Mouse (Mus musculus): ENCODE results near the gene B2m. TPM values are rescaled to one million over a fixed set of nuclear protein-coding genes. Genes with fewer than 3 reads are reported as not detected.
"Not testable (repeated sequence)": the region's sequence is repeated elsewhere in the genome, so short reads cannot be mapped to it uniquely, and the experiment has no call there.

B2m gene
- total RNA-seq (2021), result 10 to 100 TPM; 60.6 to 85.4 TPM
- long read RNA-seq, experiment 1, transcript B2m-201 (4 exons, 860 nt), result major isoform, 22 of 23 reads
- long read RNA-seq, experiment 1, partial matches to known transcripts, result 1 of 23 reads
- long read RNA-seq, experiment 1, other reads (novel, unspliced or antisense), result 0 of 23 reads
- long read RNA-seq, experiment 2, transcript B2m-201 (4 exons, 860 nt), result major isoform, 33 of 34 reads
- long read RNA-seq, experiment 2, partial matches to known transcripts, result 0 of 34 reads
- long read RNA-seq, experiment 2, other reads (novel, unspliced or antisense), result 1 of 34 reads

DNA sequence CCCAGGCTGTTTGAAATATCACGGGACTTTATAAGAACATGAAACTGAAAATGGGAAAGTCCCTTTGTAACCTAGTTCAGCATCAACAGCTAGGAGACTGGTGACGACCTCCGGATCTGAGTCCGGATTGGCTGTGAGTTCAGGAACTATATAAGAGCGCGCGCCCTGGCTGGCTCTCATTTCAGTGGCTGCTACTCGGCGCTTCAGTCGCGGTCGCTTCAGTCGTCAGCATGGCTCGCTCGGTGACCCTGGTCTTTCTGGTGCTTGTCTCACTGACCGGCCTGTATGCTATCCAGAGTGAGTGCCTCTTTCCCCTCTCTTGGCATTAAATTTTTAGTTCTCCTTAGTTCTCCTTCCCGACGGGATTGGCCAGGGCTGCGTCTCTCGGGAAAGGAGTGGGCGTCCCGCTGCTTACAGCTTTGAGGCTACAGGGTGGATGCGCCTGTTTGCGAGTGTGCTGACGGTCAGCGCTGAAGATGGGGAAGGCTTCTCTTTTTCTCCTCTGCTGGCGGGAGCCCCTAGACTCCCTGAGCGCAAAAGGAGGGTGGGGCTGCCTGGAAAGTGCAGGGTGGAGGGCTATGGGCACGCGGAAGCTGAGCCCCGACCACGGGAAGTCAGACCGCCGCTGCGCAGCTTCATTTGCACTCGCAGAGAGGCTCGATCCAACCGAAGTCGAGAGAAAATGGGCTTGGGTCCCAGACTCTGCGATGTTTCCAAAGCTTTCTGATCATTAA is at the start of gene B2m:
Gene B2m (plus strand): TSS at position 179 of the 734 bp plus-strand sequence.
- peak; percentile 95 for DNase-seq
- no peak for TF ChIP-seq CTCF (IDR thresholded peaks at IDR 0.05)
- Histone ChIP-seq H3K4me3 (peak within 1 kb of the TSS; percentile 83), H3K27ac (peak within 1 kb of the TSS; percentile 96)
- intact Hi-C loops (cut with DNase I), result loop anchor here (1.0 kb wide), 1 partner anchor 29 kb away; the partner anchor contains the start of gene Spg11

DNA sequence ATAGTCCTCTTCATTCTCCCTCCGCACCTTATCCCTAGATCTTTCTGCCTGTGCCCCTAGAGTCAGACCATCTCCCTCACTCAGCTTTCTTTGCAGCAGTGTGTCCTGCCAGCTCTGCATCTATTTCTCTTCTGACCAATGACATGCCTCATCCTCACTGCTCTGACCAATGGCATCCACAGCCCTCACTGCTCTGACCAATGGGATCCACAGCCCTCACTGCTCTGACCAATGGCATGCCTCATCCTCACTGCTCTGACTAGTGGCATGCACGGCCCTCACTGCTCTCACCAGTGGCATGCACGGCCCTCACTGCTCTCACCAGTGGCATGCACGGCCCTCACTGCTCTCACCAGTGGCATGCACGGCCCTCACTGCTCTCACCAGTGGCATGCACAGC is 49.8 kb upstream of the B2m start:
- H3K4me3 ChIP-seq; DNase-seq; H3K27ac ChIP-seq; intact Hi-C loops (cut with DNase I): not testable (repeated sequence)

DNA sequence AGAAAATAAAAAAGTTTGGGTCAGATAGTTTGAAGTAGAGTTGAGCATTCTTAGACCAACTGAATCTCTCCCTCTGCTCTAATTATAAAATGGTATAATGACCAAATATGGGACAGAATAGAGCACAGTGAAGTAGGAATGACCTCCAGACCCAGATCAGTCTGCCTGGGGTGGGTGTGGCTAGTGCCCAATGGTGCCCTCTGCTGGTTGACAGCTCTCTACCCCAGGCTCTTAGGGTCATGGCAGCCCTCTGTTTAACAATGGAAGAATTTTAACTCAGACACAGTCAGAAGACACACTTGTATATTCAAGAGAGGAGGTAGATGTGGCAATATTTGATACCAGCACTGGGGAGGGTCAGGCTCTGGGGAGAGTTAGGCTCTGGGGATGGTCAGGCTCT is 45.4 kb upstream of the B2m start:
- TF ChIP-seq CTCF (IDR thresholded peaks at IDR 0.05), result peak; percentile 63
- H3K27ac ChIP-seq, result no peak overlapping the region
- peak; percentile 32 for DNase-seq
- no peak overlapping the region for H3K4me3 ChIP-seq
- intact Hi-C loops (cut with DNase I), result no loop called here

DNA sequence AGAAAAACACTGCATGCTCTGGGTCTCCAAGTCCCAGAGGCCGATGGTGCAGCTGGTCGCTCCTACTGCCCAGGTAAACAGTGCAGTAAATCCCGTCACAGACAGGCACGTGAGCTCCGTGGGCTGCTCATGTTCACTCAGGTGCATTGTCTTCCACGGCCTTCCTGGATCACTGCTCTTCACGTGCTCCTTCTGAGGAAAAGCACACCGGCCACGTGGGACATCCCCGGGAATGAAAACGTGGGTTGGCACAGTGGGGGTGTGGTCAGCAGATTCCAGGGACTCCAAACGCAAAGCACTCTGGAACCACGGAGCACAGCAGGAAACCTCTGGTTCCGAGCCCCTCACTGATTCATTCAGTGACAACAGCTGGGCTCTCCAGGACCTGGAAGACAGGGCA is 39.4 kb upstream of the B2m start:
- TF ChIP-seq CTCF (IDR thresholded peaks at IDR 0.05), result no peak
- intact Hi-C loops (cut with DNase I), result no loop called here
- DNase-seq, result no peak
- Histone ChIP-seq H3K27ac (no peak overlapping the region), H3K4me3 (no peak overlapping the region)

DNA sequence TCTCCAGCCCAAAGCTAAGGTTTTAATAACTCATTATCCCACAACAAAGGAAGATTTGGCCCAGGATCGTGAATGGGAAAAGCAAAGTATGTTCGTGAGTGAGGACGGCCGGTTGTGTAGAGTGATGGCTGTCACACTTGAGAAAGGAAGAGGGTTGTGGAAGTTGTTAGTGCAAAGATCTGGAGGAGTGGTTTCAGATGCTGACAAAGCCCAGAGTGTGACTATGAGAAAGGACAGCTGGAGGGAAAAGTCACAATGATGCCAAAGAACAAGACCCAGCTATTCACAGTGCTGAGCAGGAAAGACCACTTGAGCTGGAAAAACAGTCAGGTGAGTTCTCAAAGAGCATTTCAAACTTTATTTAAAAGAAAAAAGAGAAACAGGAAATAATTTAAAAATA is 37.8 kb upstream of the B2m start:
- no peak for DNase-seq
- Histone ChIP-seq H3K27ac (no peak overlapping the region), H3K4me3 (no peak overlapping the region)
- TF ChIP-seq CTCF (IDR thresholded peaks at IDR 0.05), result no peak
- intact Hi-C loops (cut with DNase I), result no loop called here

DNA sequence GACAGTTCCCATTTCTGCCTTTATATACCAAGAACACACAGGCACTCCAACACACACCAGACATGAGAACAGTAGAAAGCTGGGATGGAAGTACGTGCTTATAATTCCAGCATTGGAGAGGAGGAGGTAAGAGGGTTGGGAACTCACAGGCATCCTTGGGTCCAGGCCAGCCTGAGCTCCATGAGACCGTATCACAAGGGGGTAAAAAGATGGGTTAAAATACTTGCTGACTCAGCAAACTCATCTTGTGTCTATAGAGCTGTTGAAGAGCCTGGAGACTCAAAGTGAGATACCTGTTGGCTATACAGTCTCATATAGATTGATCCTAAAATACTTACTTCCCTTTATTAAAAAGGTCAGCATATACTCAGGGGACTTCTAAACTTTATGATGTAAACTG is 30.6 kb upstream of the B2m start:
- H3K27ac ChIP-seq, result no peak overlapping the region
- DNase-seq, result no peak
- no peak for TF ChIP-seq CTCF (IDR thresholded peaks at IDR 0.05)
- H3K4me3 ChIP-seq, result no peak overlapping the region
- intact Hi-C loops (cut with DNase I), result no loop called here

DNA sequence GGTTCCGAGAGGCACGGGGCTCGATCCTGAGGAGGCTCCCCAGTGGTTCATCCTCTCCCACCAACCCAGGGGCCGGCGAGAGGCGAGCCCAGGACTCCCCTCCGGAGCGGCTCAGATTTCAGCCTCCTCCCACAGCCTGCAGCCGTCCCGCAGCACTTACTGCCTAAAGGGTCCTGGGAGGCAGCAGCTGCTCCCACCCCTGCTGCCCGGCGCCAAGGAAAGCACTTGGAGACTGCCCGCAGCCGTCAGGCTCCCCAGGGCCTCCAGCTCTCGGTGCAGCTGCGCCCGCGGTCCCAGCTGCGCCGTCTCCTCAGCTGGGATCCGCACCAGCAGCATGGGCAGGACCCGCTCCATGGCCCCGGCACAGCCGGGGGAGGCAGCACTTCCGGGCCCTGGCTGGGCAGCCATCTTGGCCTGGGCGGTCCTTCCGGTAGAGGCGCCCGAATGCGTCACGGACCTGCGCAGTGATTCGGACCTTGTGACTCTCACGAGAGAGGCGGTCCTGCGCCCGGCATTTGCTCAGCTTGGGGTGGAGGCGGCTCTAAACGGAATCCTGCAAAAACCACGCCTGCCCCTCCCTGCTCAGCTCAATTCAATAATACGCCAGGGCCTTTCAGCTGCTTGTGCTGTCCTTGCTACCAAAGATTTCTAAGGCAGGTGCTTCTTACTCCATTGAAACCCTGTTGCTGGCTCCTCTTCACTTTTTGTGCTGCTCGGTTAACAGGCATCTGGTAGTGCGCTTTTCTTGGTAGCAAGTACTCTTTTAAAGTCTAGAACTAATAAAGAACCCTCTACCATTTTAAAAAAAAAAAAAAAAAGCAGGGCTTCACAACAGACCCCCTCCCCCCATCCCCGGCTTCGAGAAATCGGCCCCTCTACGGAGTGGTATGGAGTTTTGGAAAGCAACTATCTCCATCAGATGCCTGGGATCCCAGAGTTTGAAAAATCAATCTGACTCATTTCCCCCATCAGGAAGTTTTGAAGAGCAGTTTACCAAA is 29.2 kb upstream of the B2m start, which contains the start of gene Spg11:
Gene Spg11 (minus strand): TSS at position 426 of the 998 bp plus-strand sequence.
- peak; percentile 99 for DNase-seq
- no peak for TF ChIP-seq CTCF (IDR thresholded peaks at IDR 0.05)
- intact Hi-C loops (cut with DNase I), result loop anchor here (1.0 kb wide), 2 partner anchors 30 to 42 kb away; partner anchors contain the start of gene Trim69
- H3K4me3 ChIP-seq, result peak within 1 kb of the TSS; percentile 100
- H3K27ac ChIP-seq, result peak within 1 kb of the TSS; percentile 99

DNA sequence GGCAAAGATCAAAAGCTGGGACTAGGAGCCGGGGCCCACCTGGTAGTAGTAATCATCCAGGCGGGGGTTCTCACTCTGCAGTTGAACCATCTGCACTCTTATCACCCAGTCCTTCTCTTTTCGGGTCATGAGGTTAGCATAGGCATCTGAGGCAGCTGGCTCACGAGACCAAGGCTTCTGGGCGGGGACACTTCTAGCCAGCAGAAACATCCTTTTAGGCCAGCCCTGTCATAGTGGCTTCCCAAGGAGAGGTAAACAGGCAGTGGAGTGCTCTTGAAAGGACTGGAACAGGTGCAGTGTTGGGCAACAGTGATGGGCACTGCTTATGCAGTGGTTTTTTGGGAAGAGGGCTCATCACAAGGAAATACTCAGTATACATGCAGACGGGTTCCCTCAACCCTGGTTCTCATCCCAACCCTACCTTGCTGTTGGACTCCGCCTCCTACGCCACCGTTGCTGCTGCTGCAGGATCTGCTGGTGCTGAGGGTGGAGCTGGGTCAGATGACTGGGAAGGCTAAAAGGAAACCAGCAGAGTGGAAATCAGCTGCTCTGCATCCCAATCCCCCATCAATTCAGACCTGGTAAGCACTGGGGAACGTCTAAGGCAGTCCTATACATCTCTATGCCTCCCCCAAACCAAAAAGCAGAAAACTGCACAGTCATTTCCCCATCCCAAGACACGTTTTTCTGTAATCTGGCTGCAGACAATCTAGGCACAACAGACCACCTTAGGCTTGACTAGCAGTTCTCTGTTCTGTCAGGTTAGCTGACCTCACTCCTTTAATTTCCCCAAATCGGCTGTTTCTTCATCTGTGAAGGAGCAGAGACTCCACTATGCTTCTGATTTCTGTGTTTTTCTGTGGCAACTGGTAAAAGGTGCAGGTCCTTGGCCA is 21.6 kb upstream of the B2m start:
- H3K27ac ChIP-seq, result no peak overlapping the region
- no peak overlapping the region for H3K4me3 ChIP-seq
- no peak for DNase-seq
- intact Hi-C loops (cut with DNase I), result no loop called here
- TF ChIP-seq CTCF (IDR thresholded peaks at IDR 0.05), result no peak

DNA sequence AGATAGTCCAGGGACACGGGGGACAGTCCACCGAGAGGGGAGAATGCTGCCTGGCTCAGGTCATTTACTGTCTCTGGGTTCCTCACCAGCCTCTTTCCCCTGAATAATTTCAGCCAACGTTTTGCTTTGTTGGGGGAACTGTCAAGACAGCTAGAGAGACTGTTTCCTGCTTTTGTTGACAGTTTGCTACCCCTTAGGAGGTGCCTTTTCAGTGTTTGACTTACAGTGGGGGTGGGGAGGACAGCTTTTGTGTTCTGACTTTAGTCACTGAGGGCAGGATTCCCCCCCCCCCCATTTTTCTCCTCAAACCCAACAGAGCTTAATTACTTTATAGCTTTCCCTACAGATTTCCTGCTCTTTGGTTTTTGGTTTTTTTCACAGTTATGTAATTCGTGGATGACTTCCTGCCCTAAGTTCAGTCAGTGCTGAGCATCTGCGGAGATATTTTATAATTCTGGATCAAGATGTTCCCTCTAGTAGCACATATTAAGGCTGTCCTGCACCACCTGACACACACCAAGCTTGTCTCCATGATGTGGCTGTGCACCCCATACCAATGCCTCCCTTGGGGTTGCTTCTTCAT is 20.6 kb upstream of the B2m start:
- intact Hi-C loops (cut with DNase I), result no loop called here
- DNase-seq, result no peak
- H3K4me3 ChIP-seq, result no peak overlapping the region
- H3K27ac ChIP-seq, result peak overlapping the region; percentile 28; the same call in 1 of the 2 replicates
- no peak for TF ChIP-seq CTCF (IDR thresholded peaks at IDR 0.05)

DNA sequence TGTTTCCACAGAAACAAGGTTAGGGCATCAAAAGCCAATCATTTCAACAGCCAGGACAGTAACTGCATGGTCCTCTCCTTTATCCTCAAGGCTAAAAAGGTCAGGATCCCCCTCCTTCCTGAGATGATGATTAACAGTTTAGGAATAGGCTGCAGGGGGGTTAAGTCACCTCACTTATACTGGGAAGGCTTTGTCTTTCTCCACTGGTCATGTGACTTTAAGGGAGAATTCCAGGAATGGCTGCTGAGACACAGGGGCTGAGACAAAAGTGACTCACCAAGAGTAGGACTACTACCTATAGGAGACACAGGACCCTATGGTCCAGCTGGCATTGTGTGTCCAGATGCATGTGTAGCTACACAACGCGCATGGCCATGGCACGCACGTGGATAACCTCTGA is 19.9 kb upstream of the B2m start:
- Histone ChIP-seq H3K4me3 (no peak overlapping the region), H3K27ac (no peak overlapping the region)
- TF ChIP-seq CTCF (IDR thresholded peaks at IDR 0.05), result no peak
- no peak for DNase-seq
- intact Hi-C loops (cut with DNase I), result no loop called here

DNA sequence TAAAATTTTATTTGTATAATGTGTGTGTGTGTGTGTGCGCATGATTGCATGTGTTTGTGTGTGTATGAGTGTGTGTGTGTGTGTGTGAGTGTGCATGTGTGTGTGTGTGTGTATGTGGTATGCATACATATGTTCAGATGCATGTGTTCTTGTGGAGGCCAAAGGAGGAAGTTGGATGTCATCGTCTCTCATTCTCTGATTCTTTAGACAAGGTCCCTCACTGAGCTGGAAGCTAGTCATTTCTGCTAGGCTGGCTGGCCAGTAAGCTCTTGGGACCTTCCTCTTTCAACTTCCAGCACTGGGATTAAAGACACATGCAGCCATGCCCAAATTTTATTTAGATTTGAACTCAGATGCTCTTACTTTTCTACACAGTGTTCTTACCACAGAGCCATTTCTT is 15.4 kb upstream of the B2m start:
- no peak overlapping the region for H3K4me3 ChIP-seq
- intact Hi-C loops (cut with DNase I), result no loop called here

More for the DNA sequence above, 15.4 kb upstream of the B2m start:
- no peak overlapping the region for H3K27ac ChIP-seq
- TF ChIP-seq CTCF (IDR thresholded peaks at IDR 0.05), result no peak
- DNase-seq, result no peak
